Mouse (Mus musculus) forebrain, embryonic 13.5 days (tissue): ENCODE results near the gene Thrb. TPM values are rescaled to one million over a fixed set of nuclear protein-coding genes. Genes with fewer than 3 reads are reported as not detected.

Source experiments
- ATAC-seq: fragments of 200-750 bp; cut with Nextera tagmentation; 2 replicates; pipeline ENCODE4 v1.8.0; 2017
- H3K27ac ChIP-seq: fragments of 300-500 bp; sonication (generic); 2 replicates; pipeline ENCODE4 v1.5.1; 2015; ENCODE audit warnings: inconsistent platforms, mild to moderate bottlenecking, moderate library complexity
- H3K27me3 ChIP-seq: fragments of 300-500 bp; sonication (generic); 2 replicates; pipeline ENCODE4 v1.6.1; 2015; ENCODE audit warnings: mild to moderate bottlenecking, inconsistent platforms
- H3K36me3 ChIP-seq: fragments of 300-500 bp; sonication (generic); 2 replicates; pipeline ENCODE4 v1.6.1; 2015; ENCODE audit warnings: mild to moderate bottlenecking, inconsistent platforms; ENCODE audit not compliant: poor library complexity, severe bottlenecking
- H3K4me1 ChIP-seq: fragments of 300-500 bp; sonication (generic); 2 replicates; pipeline ENCODE4 v1.6.1; 2015; ENCODE audit warnings: inconsistent platforms
- H3K4me2 ChIP-seq: fragments of 300-500 bp; sonication (generic); 2 replicates; pipeline ENCODE4 v1.6.1; 2015; ENCODE audit warnings: inconsistent platforms, mild to moderate bottlenecking, moderate library complexity
- H3K4me3 ChIP-seq: fragments of 300-500 bp; sonication (generic); 2 replicates; pipeline ENCODE4 v1.5.1; 2015; ENCODE audit warnings: mild to moderate bottlenecking, inconsistent platforms
- H3K9ac ChIP-seq: fragments of 300-500 bp; sonication (generic); 2 replicates; pipeline ENCODE4 v1.6.1; 2015; ENCODE audit warnings: mild to moderate bottlenecking, inconsistent platforms
- H3K9me3 ChIP-seq: fragments of 300-500 bp; sonication (generic); replicated peaks from 2 replicates; pipeline ENCODE4 v1.6.1; 2016; ENCODE audit warnings: inconsistent platforms
- WGBS: fragments of 180-500 bp; shearing (Covaris S2); methylation state at CpG from one replicate; pipeline ENCODE4 v1.1.7; 2015; 5-methylcytosine and 5-hydroxymethylcytosine counted together
- polyA plus RNA-seq: library from polyadenylated mRNA; unstranded; fragments of >200 nt; fragmentation: Nextera tagmentation; extraction: Ambion mirVana; gene quantifications from 2 replicates; pipeline ENCODE4 v1.2.1, GENCODE M21; 2015

The Thrb gene
- polyA plus RNA-seq, 1 experiment from 2014 or later = 2.1 TPM

- no peak overlapping the region for H3K27ac ChIP-seq
- H3K36me3 ChIP-seq = no peaks in the 10 kb centered on the region
- H3K4me1 ChIP-seq = no peaks in the 10 kb centered on the region
- 85% methylated on average over 3 of the region's 3 CpGs for WGBS
- H3K9ac ChIP-seq = no peak overlapping the region
- no peak overlapping the region for H3K4me2 ChIP-seq
- no peaks in the 10 kb centered on the region for H3K9me3 ChIP-seq
- no peak for ATAC-seq
- no peak overlapping the region for H3K4me3 ChIP-seq
- no peaks in the 10 kb centered on the region for H3K27me3 ChIP-seq
Observed at GRCm38 (mm10) chr14:17981258-17981657, 321.2 kb downstream of the Thrb start.

- Histone ChIP-seq H3K36me3 (no peaks in the 10 kb centered on the region), H3K9me3 (no peaks in the 10 kb centered on the region), H3K9ac (no peak overlapping the region), H3K4me1 (no peaks in the 10 kb centered on the region), H3K27ac (no peak overlapping the region), H3K27me3 (no peaks in the 10 kb centered on the region), H3K4me2 (no peak overlapping the region), H3K4me3 (no peak overlapping the region)
- WGBS = 89% methylated on average over 5 of the region's 5 CpGs
- ATAC-seq = no peak
Observed at GRCm38 (mm10) chr14:17982017-17982416, 322.0 kb downstream of the Thrb start.

- WGBS = 88% methylated on average over 3 of the region's 3 CpGs
- no peaks in the 10 kb centered on the region for H3K27me3 ChIP-seq
- no peak for ATAC-seq
- H3K4me1 ChIP-seq = no peaks in the 10 kb centered on the region
- H3K36me3 ChIP-seq = no peaks in the 10 kb centered on the region
- H3K27ac ChIP-seq = no peak overlapping the region
- no peak overlapping the region for H3K9ac ChIP-seq
- H3K9me3 ChIP-seq = no peaks in the 10 kb centered on the region
- H3K4me2 ChIP-seq = no peak overlapping the region
- H3K4me3 ChIP-seq = no peak overlapping the region
Observed at GRCm38 (mm10) chr14:17983390-17983789, 323.3 kb downstream of the Thrb start.

- Histone ChIP-seq H3K27me3 (no peaks in the 10 kb centered on the region), H3K36me3 (no peaks in the 10 kb centered on the region), H3K27ac (no peak overlapping the region), H3K9me3 (no peaks in the 10 kb centered on the region), H3K4me1 (no peaks in the 10 kb centered on the region), H3K9ac (no peak overlapping the region), H3K4me2 (no peak overlapping the region), H3K4me3 (no peak overlapping the region)
- 67% methylated on average over 6 of the region's 6 CpGs for WGBS
- ATAC-seq = no peak
Observed at GRCm38 (mm10) chr14:17983839-17984238, 323.8 kb downstream of the Thrb start.

GRCm38 (mm10) chr14:17988580-17988979, 328.5 kb downstream of the Thrb start:
- Histone ChIP-seq H3K4me1 (no peaks in the 10 kb centered on the region), H3K9ac (no peak overlapping the region), H3K36me3 (no peaks in the 10 kb centered on the region), H3K27me3 (no peaks in the 10 kb centered on the region), H3K4me2 (no peak overlapping the region), H3K9me3 (no peaks in the 10 kb centered on the region), H3K4me3 (no peak overlapping the region), H3K27ac (no peak overlapping the region)
- no peak for ATAC-seq
- 89% methylated on average over 2 of the region's 2 CpGs for WGBS

- ATAC-seq = no peak
- Histone ChIP-seq H3K27ac (no peak overlapping the region), H3K4me3 (no peak overlapping the region), H3K4me2 (no peak overlapping the region), H3K36me3 (no peaks in the 10 kb centered on the region), H3K9me3 (no peaks in the 10 kb centered on the region), H3K4me1 (no peaks in the 10 kb centered on the region), H3K9ac (no peak overlapping the region), H3K27me3 (no peaks in the 10 kb centered on the region)
- 90% methylated on average over 4 of the region's 4 CpGs for WGBS
Observed at GRCm38 (mm10) chr14:17989182-17989581, 329.1 kb downstream of the Thrb start.

GRCm38 (mm10) chr14:17990186-17990585, 330.1 kb downstream of the Thrb start:
- H3K4me1 ChIP-seq = no peaks in the 10 kb centered on the region
- no peak for ATAC-seq
- H3K9ac ChIP-seq = no peak overlapping the region
- 71% methylated on average over 2 of the region's 2 CpGs for WGBS
- H3K27me3 ChIP-seq = no peaks in the 10 kb centered on the region
- H3K4me2 ChIP-seq = no peak overlapping the region
- H3K27ac ChIP-seq = no peak overlapping the region
- no peak overlapping the region for H3K4me3 ChIP-seq
- H3K9me3 ChIP-seq = no peaks in the 10 kb centered on the region
- no peaks in the 10 kb centered on the region for H3K36me3 ChIP-seq

GRCm38 (mm10) chr14:18001886-18002285, 341.8 kb downstream of the Thrb start:
- H3K4me2 ChIP-seq = no peak overlapping the region
- 88% methylated on average over 2 of the region's 2 CpGs for WGBS
- no peak overlapping the region for H3K27ac ChIP-seq
- H3K4me3 ChIP-seq = no peak overlapping the region
- no peaks in the 10 kb centered on the region for H3K36me3 ChIP-seq
- no peak overlapping the region for H3K9ac ChIP-seq
- no peak for ATAC-seq
- no peaks in the 10 kb centered on the region for H3K9me3 ChIP-seq
- H3K27me3 ChIP-seq = no peaks in the 10 kb centered on the region
- no peaks in the 10 kb centered on the region for H3K4me1 ChIP-seq

GRCm38 (mm10) chr14:18003686-18004085, 343.6 kb downstream of the Thrb start:
- ATAC-seq = no peak

GRCm38 (mm10) chr14:18008524-18008923, 348.5 kb downstream of the Thrb start:
- WGBS = 86% methylated on average over 3 of the region's 3 CpGs
- no peak for ATAC-seq
- Histone ChIP-seq H3K4me1 (no peaks in the 10 kb centered on the region), H3K27ac (no peak overlapping the region), H3K27me3 (no peaks in the 10 kb centered on the region), H3K9ac (no peak overlapping the region), H3K36me3 (no peaks in the 10 kb centered on the region), H3K4me3 (no peak overlapping the region), H3K9me3 (no peaks in the 10 kb centered on the region), H3K4me2 (no peak overlapping the region)

More at GRCm38 (mm10) chr14:18003686-18004085, 343.6 kb downstream of the Thrb start:
- Histone ChIP-seq H3K27ac (no peak overlapping the region), H3K4me1 (no peaks in the 10 kb centered on the region), H3K9me3 (no peaks in the 10 kb centered on the region), H3K27me3 (no peaks in the 10 kb centered on the region), H3K36me3 (no peaks in the 10 kb centered on the region), H3K4me3 (no peak overlapping the region), H3K9ac (no peak overlapping the region), H3K4me2 (no peak overlapping the region)
- WGBS = 94% methylated on average over 1 of the region's 1 CpGs

GRCm38 (mm10) chr14:18016604-18017003, 356.5 kb downstream of the Thrb start:
- WGBS = 88% methylated on average over 5 of the region's 5 CpGs
- Histone ChIP-seq H3K9ac (no peak overlapping the region), H3K27me3 (no peaks in the 10 kb centered on the region), H3K9me3 (no peaks in the 10 kb centered on the region), H3K27ac (no peak overlapping the region), H3K4me3 (no peak overlapping the region), H3K36me3 (no peaks in the 10 kb centered on the region), H3K4me2 (no peak overlapping the region), H3K4me1 (no peaks in the 10 kb centered on the region)
- ATAC-seq = no peak

- ATAC-seq = no peak
- H3K27me3 ChIP-seq = no peaks in the 10 kb centered on the region
- no peak overlapping the region for H3K4me2 ChIP-seq
- H3K27ac ChIP-seq = no peak overlapping the region
- no peaks in the 10 kb centered on the region for H3K4me1 ChIP-seq
- 74% methylated on average over 4 of the region's 4 CpGs for WGBS
- no peak overlapping the region for H3K9ac ChIP-seq
- H3K4me3 ChIP-seq = no peak overlapping the region
- H3K9me3 ChIP-seq = no peaks in the 10 kb centered on the region
- H3K36me3 ChIP-seq = no peaks in the 10 kb centered on the region
Observed at GRCm38 (mm10) chr14:18020128-18020527, 360.1 kb downstream of the Thrb start.

- Histone ChIP-seq H3K4me2 (no peak overlapping the region), H3K9me3 (no peaks in the 10 kb centered on the region), H3K36me3 (no peaks in the 10 kb centered on the region), H3K4me3 (no peak overlapping the region), H3K27ac (no peak overlapping the region), H3K9ac (no peak overlapping the region), H3K4me1 (no peaks in the 10 kb centered on the region), H3K27me3 (no peaks in the 10 kb centered on the region)
- 85% methylated on average over 3 of the region's 3 CpGs for WGBS
- ATAC-seq = no peak
Observed at GRCm38 (mm10) chr14:18020636-18021035, 360.6 kb downstream of the Thrb start.
